Mouse (Mus musculus): ENCODE results near the gene Trim11.

DNA sequence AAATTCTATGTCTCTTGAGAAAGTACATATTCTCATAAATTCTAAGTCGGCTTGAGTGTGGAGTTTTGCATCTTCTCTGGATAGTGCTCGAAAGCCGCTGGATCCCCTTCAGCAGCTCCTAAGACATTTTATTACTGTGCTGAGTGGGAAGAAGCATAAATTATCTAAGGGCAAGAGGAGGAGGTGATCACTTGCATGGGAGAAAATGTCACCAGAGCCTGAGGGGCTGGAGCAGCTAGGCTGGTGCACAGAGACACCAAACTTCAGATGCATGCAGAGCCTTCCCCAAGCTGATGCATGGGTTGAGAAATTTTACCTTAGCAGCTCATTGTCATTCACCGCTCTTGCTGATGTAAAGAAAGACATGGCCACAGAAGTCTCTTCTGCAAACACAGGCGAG is 33.8 kb upstream of the Trim11 start:
- TF ChIP-seq CTCF (IDR thresholded peaks at IDR 0.05; ENCODE audit: low read depth) (no peak), EP300 (IDR thresholded peaks at IDR 0.05; ENCODE audit: low read depth) (no peak)
